Mouse (Mus musculus) stomach, embryonic 14.5 days (tissue): ENCODE data around the gene Ubr2. TPM values are rescaled to one million over a fixed set of nuclear protein-coding genes. Genes with fewer than 3 reads are reported as not detected.

Experiments used
- ATAC-seq: fragments of 200-750 bp; cut with Nextera tagmentation; 2 replicates; pipeline ENCODE4 v1.8.0; 2017; ENCODE audit warnings: low read depth, moderate TSS enrichment; ENCODE audit not compliant: insufficient number of reproducible peaks, insufficient read depth, low FRiP score
- H3K27ac ChIP-seq: fragments of 300-500 bp; sonication (generic); 2 replicates; pipeline ENCODE4 v1.5.1; 2014; ENCODE audit warnings: mild to moderate bottlenecking, low read length, moderate library complexity, mixed read lengths
- H3K27me3 ChIP-seq: fragments of 300-500 bp; sonication (generic); 2 replicates; pipeline ENCODE4 v1.6.1; 2014; ENCODE audit warnings: low read length, control low read depth, mixed read lengths; ENCODE audit not compliant: control insufficient read depth, insufficient read depth
- H3K36me3 ChIP-seq: fragments of 300-500 bp; sonication (generic); 2 replicates; pipeline ENCODE4 v1.6.1; 2014; ENCODE audit warnings: mild to moderate bottlenecking, control low read depth, low read length, moderate library complexity, mixed read lengths; ENCODE audit not compliant: control insufficient read depth, insufficient read depth
- H3K4me1 ChIP-seq: fragments of 300-500 bp; sonication (generic); 2 replicates; pipeline ENCODE4 v1.6.1; 2014; ENCODE audit warnings: low read length, control low read depth, mixed read lengths; ENCODE audit not compliant: control insufficient read depth, insufficient read depth
- H3K4me2 ChIP-seq: fragments of 300-500 bp; sonication (generic); replicated peaks from 2 replicates; pipeline ENCODE4 v1.6.1; 2014; ENCODE audit warnings: low read depth, low read length, control low read depth
- H3K4me3 ChIP-seq: fragments of 300-500 bp; sonication (generic); 2 replicates; pipeline ENCODE4 v1.5.1; 2014; ENCODE audit warnings: low read depth, low read length, control low read depth
- H3K9ac ChIP-seq: fragments of 300-500 bp; sonication (generic); replicated peaks from 2 replicates; pipeline ENCODE4 v1.6.1; 2014; ENCODE audit warnings: low read depth, mild to moderate bottlenecking, control low read depth, low read length, moderate library complexity, mixed read lengths
- H3K9me3 ChIP-seq: fragments of 300-500 bp; sonication (generic); 2 replicates; pipeline ENCODE4 v1.6.1; 2016; ENCODE audit warnings: low read depth, low read length, control low read depth; ENCODE audit not compliant: control insufficient read depth
- WGBS: fragments of 180-500 bp; shearing (Covaris S2); extraction: QIAGEN DNeasy Blood & Tissue Kit; methylation state at CpG from one replicate; pipeline ENCODE4 v1.1.7; 2014; 5-methylcytosine and 5-hydroxymethylcytosine counted together
- polyA plus RNA-seq: library from polyadenylated mRNA; unstranded; fragments of >200 nt; fragmentation: Nextera tagmentation; extraction: Ambion mirVana; gene quantifications from 2 replicates; pipeline ENCODE4 v1.2.1, GENCODE M21; 2014

Ubr2 gene
- polyA plus RNA-seq, 1 experiment from 2014 or later = 23.3 TPM

DNA sequence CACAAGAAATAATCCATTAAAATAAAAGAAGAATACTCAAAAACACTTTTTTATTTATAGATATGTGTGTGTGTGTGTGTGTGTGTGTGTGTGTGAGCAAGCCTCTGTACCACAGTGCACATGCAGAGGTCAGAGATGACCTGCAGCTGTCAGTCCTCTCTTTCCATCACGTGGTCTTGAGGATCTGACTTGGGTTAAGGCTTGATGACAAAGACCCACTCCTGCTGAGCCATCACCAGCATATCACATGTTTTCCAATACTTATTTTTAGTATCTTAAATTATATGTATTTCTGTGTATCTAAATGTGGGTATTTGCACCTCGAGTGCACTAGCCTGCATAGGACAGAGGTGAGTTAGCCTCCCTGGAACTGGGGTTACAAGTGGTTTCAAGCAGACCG is 14.7 kb downstream of the Ubr2 start:
- Histone ChIP-seq H3K4me1 (no peaks in the 10 kb centered on the region), H3K36me3 (peaks cover 59% of the 10 kb centered on the region), H3K9me3 (no peaks in the 10 kb centered on the region), H3K27ac (no peak overlapping the region), H3K4me3 (no peak overlapping the region), H3K4me2 (no peak overlapping the region), H3K9ac (no peak overlapping the region), H3K27me3 (no peaks in the 10 kb centered on the region)
- 81% methylated on average over 3 of the region's 3 CpGs for WGBS
- ATAC-seq = no peak

DNA sequence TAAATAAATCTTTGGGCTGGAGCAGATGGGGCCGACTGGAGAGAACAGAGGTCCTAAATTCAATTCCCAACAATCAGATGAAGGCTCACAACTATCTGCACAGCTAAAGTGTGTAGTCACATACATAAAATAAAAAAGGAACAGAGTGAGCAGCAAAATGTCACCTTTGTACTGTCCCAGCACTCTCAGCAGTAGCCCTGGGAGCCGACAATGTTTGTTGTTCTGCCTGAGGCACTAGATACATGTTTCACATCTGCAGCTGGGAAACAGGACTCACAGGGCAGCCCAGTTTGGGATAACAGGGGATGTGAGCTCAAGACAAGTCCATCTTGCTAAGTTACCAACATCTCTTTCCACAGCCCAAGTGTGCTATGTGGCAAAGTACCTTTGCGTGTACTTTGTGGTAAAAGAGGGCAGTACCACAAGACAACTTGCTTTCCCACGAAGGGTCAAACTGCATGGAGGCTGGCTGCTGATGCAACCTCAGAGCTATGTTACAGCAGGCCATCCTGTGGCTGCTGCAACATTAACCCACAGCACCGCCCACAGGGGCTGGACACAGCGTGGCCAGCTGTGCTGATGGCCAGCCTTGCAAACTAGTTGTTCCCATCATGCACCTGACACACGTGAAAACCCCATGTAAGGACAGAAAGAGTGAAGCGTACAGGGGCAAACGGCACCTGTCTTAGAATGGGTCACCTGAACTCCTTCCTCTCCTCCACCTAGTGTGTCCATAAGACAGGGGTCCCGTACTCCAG is 15.5 kb downstream of the Ubr2 start:
- no peak overlapping the region for H3K4me3 ChIP-seq
- no peaks in the 10 kb centered on the region for H3K27me3 ChIP-seq
- whole genome bisulfite sequencing = 72% methylated on average over 10 of the region's 10 CpGs
- peaks cover 59% of the 10 kb centered on the region for H3K36me3 ChIP-seq
- no peaks in the 10 kb centered on the region for H3K4me1 ChIP-seq
- H3K9me3 ChIP-seq = no peaks in the 10 kb centered on the region
- no peak overlapping the region for H3K27ac ChIP-seq
- H3K4me2 ChIP-seq = no peak overlapping the region
- ATAC-seq = no peak
- no peak overlapping the region for H3K9ac ChIP-seq

DNA sequence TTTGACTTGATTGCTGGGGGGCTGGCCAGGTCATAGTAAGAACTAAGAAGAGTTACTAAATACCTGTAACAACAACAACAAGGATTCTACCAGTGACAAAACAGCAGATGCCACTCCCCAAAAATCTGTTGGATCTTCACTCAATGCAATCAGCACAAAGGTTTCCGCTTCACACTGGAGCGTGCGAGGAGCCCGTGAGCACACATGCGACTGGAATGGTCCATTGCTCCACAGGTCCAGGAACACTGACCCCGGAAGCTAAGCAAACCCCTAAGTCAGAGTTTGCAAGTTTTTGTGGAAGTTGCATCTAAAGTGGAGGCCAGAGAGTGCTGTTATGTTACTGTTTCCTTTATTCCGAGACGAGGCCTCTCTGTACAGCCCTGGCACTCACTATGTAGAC is 16.7 kb downstream of the Ubr2 start:
- no peak overlapping the region for H3K4me2 ChIP-seq
- no peaks in the 10 kb centered on the region for H3K4me1 ChIP-seq
- no peaks in the 10 kb centered on the region for H3K27me3 ChIP-seq
- no peak overlapping the region for H3K4me3 ChIP-seq
- no peak for ATAC-seq
- peaks cover 60% of the 10 kb centered on the region for H3K36me3 ChIP-seq
- H3K27ac ChIP-seq = no peak overlapping the region
- no peak overlapping the region for H3K9ac ChIP-seq
- H3K9me3 ChIP-seq = no peaks in the 10 kb centered on the region
- WGBS = 98% methylated on average over 8 of the region's 8 CpGs

DNA sequence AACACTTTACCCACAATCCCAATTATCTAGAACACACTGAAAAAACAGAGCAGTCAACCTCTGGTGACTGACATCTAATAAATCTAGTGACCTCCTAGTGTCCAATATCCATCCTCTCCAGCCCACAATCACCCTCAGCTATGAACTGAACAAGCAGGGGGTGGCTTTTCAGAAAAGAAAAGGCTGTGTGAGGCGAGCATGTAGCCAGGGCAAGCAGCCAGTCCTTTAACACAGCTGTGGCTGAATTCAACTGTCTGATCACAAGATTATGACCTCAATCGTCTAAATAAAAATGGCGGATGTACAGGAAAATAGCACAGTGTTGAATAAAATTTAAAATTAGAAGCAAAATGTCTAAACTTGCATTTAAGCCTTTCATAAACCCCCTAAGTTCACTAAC is 22.7 kb downstream of the Ubr2 start:
- 91% methylated on average over 3 of the region's 3 CpGs for WGBS
- no peaks in the 10 kb centered on the region for H3K9me3 ChIP-seq
- H3K27ac ChIP-seq = no peak overlapping the region
- H3K9ac ChIP-seq = no peak overlapping the region
- H3K4me3 ChIP-seq = no peak overlapping the region
- no peak for ATAC-seq
- H3K27me3 ChIP-seq = no peaks in the 10 kb centered on the region
- H3K36me3 ChIP-seq = peaks cover 75% of the 10 kb centered on the region
- no peak overlapping the region for H3K4me2 ChIP-seq
- no peaks in the 10 kb centered on the region for H3K4me1 ChIP-seq

DNA sequence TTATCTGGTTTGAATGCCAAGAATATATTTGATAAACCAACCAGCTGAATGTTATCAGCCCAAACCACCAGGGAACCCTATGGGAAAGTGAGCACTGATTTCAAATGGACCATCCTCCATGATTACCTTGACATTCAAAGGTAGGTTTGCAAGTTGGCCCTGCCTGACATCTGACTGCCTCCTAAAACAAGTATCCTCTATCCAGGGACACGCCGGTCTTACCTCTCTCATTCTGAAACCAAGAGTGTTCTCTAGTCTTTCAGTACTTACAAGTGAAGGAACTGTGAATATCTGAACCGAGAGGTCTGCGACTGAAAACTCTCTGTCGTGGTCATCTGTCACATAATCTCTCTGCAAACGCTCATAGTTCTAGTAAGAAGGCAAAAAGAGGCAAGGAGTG is 30.3 kb downstream of the Ubr2 start:
- Histone ChIP-seq H3K27ac (no peak overlapping the region), H3K36me3 (peaks cover 84% of the 10 kb centered on the region), H3K4me2 (no peak overlapping the region), H3K9ac (no peak overlapping the region), H3K9me3 (no peaks in the 10 kb centered on the region), H3K27me3 (no peaks in the 10 kb centered on the region), H3K4me3 (no peak overlapping the region), H3K4me1 (no peaks in the 10 kb centered on the region)
- 92% methylated on average over 6 of the region's 6 CpGs for WGBS
- ATAC-seq = no peak

DNA sequence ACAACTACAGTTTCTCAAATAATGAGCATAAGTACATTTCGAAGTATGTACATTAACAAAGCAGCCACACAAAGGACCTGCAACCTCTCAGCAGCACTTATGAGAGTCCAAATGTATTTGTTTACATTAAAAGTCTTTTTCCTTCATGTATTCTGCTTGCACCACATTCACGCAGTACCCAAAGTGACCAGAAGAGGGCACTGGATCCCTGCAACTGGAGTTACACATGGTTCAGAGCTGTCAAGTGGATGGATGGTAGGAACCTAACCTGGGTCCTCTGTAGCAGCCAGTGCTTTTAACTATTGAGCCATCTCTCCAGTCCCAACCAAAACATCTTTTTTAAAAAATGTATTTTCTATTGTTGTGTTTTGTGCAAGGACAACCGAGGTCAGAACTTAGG is 35.2 kb downstream of the Ubr2 start:
- no peak for ATAC-seq
- Histone ChIP-seq H3K36me3 (peaks cover 91% of the 10 kb centered on the region), H3K4me3 (no peak overlapping the region), H3K27me3 (no peaks in the 10 kb centered on the region), H3K4me2 (no peak overlapping the region), H3K27ac (no peak overlapping the region), H3K9ac (no peak overlapping the region), H3K9me3 (no peaks in the 10 kb centered on the region), H3K4me1 (no peaks in the 10 kb centered on the region)
- WGBS = 71% methylated on average over 3 of the region's 3 CpGs

DNA sequence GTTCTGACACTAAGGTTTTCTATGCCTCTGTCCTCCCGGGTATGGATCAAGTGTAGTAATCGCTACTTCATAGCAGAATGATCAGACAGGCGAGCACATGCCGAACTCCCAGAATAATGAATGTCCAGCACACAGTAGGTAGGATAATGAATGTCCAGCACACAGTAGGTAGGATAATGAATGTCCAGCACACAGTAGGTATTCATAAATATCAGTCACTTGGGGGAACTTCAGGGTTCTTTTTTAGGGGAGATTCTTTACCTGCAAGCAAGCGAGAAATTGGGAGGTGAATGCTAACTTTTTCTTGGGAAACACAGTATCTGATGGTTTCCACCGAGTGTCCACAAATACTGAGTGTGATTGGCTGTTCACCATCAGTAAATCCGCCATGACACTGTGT is 37.8 kb downstream of the Ubr2 start:
- Histone ChIP-seq H3K27ac (no peak overlapping the region), H3K9me3 (no peaks in the 10 kb centered on the region), H3K36me3 (peaks cover 94% of the 10 kb centered on the region), H3K4me2 (no peak overlapping the region), H3K4me3 (no peak overlapping the region), H3K27me3 (no peaks in the 10 kb centered on the region), H3K9ac (no peak overlapping the region), H3K4me1 (no peaks in the 10 kb centered on the region)
- 95% methylated on average over 7 of the region's 7 CpGs for WGBS
- no peak for ATAC-seq

DNA sequence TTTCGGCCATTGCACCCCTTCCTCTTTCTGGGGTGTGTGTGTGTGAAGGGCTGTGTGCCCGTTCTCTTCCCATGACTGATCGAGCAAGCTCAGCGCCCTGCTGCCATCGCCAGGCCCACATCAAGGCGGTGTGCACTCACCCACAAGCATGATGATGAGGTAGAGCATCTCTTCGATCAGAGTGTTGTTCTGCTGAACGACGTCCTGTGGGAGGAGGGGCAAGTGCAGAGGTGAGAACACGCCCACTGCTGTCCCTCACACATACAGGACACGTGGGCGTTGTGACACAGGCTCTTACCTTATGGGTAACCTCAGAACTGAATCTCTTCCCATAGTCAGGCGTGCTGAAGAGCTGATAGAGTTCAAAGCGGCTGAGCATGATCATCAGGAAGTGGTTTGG is 43.5 kb downstream of the Ubr2 start:
- WGBS = 89% methylated on average over 14 of the region's 14 CpGs
- no peaks in the 10 kb centered on the region for H3K4me1 ChIP-seq
- H3K9me3 ChIP-seq = no peaks in the 10 kb centered on the region
- H3K36me3 ChIP-seq = peaks cover 97% of the 10 kb centered on the region
- no peak overlapping the region for H3K27ac ChIP-seq
- H3K9ac ChIP-seq = no peak overlapping the region
- ATAC-seq = no peak
- H3K4me2 ChIP-seq = no peak overlapping the region
- H3K4me3 ChIP-seq = no peak overlapping the region
- no peaks in the 10 kb centered on the region for H3K27me3 ChIP-seq

DNA sequence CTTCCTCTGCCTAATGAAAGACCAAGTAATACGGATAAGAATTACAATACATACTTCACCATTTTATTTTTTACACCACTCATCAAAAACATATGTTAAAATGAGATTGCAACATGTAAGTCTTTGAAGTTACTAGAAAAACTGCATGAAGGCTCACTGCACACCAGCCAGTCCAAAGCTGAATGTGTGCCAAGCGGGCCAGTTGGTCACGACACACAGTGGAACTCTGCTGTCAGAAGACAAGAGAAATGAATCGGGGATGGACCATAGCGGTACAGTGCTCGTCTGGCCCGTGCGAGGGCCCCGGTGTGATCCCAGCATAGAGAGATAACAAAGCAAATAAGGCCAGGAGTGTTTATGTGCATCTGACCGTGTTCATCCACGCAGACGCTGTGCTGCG is 47.2 kb downstream of the Ubr2 start:
- H3K27ac ChIP-seq = no peak overlapping the region
- H3K27me3 ChIP-seq = no peaks in the 10 kb centered on the region
- no peak overlapping the region for H3K4me2 ChIP-seq
- no peak overlapping the region for H3K4me3 ChIP-seq
- no peaks in the 10 kb centered on the region for H3K9me3 ChIP-seq
- H3K36me3 ChIP-seq = peaks cover 84% of the 10 kb centered on the region
- H3K4me1 ChIP-seq = no peaks in the 10 kb centered on the region
- no peak for ATAC-seq
- H3K9ac ChIP-seq = no peak overlapping the region
- 86% methylated on average over 13 of the region's 13 CpGs for WGBS
